Mouse (Mus musculus): ENCODE data around the gene Plxnc1.

Gene Plxnc1

DNA sequence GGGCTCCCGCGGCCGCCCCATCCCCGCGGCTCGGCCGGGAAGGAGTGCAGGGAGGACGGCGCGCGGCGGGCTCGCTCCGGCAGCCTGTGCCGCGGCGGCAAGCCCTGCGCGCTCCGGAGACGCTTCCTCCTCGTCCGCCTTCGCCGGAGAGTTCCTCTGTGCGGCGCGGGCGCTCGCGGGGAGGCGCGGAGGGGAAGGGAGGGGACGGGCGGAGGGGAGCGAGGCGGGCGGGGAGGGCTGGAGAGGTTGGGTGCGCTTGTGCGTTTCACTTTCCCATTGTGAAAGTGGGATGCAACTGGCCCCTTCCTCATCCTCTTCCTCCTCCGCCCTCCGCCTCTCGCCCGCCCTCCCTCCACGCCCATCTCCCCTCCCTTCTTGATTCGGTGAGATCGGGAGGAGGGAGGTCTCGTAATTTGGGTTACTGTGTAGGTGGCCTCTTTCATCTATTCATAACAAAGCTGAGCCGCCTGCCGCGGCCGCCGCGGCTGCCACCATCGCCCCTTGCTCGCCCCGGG is at the start of gene Plxnc1:
Plxnc1 (minus strand) TSS at position 145 of the 515 bp plus-strand sequence.
- no peak for DNase-seq

DNA sequence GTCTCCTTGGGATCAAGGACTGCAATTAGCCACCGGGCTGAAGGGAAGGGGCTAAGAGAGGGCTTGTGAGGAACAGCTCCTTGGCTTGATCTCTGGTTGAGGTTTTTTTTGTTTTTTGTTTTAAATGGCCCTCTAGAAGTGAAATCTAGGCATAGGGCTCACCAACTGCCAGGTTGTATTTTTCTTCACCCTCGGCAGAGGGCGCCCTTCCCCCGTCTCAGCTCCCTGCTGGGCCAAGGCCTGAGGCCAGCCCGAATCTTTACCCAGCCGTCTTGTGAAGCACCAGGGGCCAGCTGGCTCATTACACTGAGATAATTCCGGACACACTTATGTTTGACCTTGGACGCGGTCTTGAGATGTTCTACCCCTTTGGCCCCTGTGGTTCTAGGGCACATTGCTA is 47.5 kb upstream of the Plxnc1 start:
- peak; percentile 68 to 71 for DNase-seq

DNA sequence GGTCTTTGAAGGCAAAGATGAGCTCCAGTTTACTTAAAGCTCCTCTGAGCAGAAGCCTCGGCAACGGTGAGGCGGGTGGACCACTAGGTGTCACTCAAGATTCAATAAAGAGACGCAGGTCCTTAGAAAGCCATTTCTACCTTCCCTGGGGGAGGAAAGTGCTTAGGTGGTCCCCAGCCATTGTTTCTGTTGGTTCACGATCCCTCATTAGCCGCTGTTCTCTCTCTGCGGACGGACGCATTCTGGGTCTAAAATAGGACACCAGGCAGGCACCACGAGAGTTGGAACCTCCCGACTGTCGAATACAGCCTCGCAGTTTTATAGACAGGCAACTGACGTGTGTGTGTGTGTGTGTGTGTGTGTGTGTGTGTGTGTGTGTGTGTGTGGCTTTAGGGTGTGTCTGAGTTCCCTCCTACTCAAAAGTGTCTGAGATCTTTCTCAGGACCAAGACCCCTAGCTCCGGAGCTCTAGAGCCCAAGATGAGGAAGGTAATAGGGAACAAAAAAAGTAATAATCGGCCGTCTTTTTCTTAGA is 47.0 kb upstream of the Plxnc1 start:
- peak; percentile 65 to 80 for DNase-seq

DNA sequence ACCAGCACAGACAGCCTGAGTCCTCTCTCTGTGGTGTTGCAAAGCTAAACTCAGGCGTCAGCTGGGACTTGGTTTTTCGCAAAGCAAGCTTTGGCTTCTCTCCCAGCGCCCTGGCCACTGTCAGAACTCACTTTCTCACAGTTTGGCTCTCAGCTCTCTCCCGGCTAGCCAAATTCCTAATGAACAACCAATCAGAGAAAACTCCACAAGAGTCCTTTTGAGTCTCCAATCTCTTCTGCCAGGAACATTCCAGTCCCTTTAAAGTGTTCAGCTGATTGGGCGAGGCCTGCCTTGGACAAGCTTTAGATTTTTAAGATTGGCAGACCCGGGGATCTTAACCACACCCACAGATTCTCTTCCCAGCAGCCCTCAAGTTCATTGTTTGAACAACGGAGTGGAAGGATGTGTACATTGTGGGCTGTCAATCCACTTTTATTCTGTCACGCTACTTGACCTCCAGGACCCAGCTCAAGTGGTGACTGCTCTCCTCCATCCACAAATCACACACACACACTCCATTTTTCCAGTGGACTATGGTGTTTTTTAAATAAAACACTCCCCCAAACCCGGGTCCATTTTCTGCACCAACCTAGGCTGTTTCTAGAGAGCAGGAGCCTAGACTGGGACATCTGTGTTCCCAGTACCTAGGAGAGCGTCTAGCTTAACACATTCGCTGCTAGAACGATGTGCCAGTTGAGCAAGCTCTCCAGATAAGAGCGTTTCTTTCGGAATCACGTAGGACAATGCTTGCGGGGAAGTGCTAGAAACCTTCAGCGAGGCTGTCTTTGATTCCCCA is 46.3 kb upstream of the Plxnc1 start:
- DNase-seq = peak; percentile 65 to 74

DNA sequence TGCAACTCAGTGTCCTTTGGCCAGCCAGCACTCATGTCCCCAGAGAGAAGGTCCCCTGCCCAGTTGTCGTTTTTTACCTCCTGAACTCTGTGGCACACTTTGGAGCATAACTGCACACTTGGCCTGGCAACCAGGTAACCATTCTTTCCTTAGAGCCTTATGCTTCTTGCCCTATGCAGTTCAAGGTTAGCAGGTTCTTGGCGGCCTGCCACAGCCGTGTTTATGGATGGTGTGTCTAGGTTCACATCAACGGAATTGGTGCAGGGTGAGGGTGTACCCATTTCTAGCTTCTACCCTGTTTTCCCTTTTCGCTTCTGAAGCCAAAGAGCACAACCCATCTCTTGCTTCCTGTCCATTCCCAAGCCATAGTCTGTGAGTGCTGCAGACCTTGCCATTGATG is 44.7 kb upstream of the Plxnc1 start:
- peak in 1 of 2 experiments; percentile 13 for DNase-seq

DNA sequence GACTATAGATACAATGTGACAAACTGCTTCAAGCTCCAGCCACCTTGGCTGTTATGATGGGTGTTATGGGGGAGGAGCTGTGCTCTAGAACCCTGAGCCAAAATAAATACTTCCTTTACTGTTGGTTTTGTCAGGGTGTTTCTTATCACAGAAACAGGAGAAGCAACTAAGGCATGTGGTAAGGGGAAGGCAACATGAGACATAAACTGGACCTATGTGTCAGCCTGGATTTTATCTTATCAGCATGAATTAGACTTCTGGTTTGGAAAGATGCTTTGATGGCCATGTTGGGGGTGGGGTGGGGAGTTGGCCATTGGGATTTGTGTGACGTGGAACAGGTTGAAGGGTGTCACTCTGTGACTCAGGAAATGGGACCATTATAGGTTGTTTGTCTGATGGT is 40.5 kb upstream of the Plxnc1 start:
- DNase-seq = no peak

- no peak for DNase-seq
These were observed 37.9 kb upstream of the Plxnc1 start for GRCm38 (mm10) chr10:94982528-94982927.

DNA sequence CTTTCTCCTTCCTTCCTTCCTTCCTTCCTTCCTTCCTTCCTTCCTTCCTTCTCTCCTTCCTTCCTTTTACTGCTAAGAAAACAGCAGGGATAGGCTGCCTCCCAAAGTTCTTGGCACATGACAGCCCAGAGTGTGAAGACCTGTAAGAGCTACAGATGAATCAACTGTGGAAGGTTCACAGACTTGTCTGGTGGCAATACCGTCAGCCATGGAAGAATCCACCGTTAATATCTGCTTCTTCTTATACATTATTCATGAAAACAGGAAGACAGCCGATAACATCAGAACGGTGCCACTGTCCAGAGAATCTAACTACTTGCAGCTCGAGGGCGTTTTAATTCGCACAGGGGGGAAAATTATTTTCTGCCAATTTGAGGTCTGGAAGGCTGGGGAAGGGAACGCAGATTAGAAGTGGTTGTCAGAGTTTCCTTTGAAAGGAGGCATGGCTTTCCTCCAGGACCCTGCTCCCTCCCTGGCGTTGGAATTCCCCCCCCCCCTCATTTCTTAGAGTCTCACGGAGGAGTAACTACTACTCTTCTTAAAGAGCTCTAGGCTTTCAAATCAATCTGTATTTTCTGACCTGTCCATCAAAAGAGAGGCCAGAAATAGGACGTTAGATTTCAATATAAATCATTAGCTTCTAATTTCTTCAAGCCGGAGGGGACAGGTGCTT is 37.0 kb upstream of the Plxnc1 start:
- DNase-seq = no peak

DNA sequence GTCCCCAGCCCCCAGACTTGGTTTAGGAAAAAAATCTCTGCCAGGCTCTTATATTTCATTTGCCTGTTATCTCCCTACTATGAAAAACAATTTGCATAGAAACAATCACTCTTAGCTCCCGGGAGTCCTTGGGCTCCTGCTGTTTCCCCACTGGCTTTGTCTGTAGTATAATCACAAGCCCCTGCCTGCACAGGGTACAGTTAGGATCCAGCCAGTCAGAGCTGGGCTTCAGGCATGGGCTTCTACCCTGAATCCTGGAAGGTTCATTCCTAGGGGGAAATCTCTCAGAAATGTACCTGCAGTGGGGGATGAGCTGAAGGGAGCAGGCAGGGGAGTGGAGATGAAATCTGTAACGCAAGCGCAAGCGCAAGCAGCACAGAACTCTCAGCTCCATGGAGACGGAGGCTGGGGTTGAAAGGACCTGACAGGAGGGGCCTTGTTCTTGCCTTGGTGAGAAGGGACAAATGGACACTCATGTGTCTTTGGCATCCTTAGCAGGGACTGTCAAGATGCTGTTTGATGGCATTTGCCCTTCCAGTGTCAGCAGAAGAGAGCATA is 33.7 kb upstream of the Plxnc1 start:
- DNase-seq = no peak

DNA sequence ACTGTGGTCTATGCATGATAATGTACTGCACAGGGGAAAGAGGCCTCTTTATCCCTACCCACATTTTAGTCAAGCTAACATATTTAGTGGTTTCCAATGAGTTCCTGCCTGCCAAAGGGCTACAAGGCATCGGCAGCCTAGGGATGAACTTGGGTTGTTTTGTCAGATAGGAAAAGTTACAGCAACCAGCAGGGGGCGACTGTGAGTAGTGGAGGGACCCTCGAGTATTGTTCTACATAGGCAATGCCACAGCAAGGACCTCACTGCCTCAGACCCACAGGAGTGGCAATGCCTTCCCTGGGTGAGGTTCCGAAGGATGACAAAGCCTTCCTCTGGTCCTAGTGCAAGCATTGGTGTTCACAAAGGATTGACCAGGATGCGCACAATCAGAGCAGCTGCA is 31.7 kb upstream of the Plxnc1 start:
- DNase-seq = no peak

DNA sequence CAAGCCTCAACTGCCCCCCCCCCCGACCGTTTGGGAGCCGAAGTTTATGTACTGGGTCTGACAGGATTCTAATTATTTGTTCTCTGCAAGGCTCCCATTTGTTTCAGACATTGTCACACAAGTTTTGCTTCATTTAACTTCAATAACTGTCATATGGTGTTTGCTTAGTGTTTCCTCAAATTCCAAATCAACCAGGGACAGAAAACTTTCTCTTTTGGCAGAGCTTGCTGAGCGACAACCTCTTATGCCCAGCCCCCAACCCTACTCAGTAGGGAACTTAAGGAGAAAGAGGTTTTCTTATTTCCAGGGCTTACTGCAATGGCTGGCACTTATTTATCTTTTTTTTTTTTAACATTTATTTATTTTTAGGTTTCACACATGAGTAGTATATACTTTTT is 30.5 kb upstream of the Plxnc1 start:
- DNase-seq = no peak

DNA sequence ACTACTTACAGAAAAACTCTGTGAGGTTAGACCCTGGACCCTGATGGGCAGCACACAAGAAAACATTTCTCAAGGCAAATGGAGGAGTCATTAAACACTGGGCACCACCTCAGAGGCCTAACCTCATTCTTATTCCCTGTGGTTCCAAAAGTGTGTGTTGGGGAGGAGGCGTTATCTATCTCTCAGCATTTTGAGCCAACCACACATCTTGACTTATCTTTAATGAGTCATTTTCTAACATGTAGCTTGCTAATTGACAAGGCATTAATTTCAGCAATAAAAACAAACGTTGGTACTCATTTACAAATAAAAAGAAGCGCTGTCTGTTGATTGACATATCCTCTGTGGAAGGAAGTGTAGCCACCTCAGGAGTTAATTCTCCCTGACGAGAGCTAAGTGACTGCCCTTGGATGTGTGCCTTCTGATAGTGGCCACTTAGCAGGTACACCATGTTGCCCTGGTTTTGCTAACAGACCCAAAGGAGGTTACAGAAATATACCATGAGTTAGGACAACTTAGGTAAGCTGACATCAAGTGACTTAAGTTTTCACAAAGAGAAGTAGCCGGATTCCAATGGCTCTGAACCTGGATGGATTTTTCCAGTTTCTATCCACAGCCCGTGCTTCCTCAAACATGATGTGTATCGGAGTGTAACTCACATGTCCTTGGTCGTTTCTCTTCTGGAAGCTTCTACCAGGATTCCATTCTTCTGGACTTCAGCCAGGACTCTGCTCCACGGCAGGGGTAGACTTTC is 29.9 kb upstream of the Plxnc1 start:
- DNase-seq = no peak

DNA sequence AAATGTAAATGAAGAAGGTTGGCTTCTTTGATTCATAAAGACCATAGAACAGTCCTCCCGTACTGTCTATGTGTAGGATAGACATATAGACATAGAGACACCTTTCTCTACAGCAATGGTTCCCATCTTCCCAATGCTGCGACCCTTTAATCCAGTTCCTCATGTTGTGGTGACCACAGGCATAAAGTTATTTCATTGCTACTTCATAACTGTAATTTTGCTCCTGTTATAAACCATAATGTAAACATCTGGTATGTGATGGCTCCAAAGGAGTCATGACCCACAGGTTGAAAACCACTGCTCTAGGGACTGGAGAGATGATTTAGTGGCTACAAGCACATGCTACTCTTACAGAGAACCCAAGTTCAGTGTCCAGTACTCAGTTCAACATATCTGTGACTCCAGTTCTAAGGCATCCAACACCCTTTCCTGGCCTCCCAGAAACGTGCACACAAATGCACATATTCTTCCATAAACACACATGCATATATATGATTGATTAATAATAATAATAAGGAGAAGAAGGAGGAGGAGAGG is 27.1 kb upstream of the Plxnc1 start:
- no peak for DNase-seq

- no peak for DNase-seq
These were observed 25.6 kb upstream of the Plxnc1 start for GRCm38 (mm10) chr10:94970221-94970620.

GRCm38 (mm10) chr10:94967468-94967867 is 22.8 kb upstream of the Plxnc1 start:
- DNase-seq = no peak

DNA sequence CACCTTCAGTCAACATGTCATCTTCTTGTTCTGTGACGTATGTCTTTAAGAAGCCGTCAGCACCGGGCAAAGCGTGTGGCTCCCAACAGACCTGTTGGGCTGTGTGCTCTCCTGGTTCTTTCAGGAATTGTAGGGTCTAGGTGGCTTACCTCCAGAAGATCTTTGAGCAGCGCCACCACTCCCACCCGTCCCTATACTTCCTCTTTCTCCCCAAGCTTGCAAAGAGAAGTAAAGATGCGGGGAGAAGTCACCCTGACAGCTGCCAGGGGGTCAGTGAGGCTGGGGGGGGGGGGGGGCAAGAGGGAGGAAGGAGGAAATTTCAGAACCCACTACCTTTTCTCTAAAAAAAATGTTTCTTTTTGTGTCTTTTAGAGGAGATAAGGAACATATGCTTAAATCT is 22.2 kb upstream of the Plxnc1 start:
- no peak for DNase-seq

DNA sequence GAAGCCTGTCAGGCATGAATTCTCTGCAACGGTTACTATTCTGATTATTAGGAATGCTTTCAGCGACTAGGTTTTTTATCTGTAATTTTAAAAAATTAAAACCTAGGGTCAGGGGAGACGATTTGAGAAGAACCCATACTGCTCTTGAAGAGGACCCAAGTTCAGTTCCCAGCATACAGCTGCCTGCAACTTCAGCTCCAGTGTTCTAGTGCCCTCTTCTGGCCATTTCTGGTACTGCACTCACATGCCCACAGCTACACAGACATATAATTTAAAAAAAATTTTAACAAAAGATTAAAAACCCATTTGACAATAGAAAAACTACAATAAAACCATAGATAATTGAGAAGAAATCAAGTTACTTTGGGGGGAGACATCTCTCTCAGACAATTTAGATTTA is 20.5 kb upstream of the Plxnc1 start:
- DNase-seq = no peak

DNA sequence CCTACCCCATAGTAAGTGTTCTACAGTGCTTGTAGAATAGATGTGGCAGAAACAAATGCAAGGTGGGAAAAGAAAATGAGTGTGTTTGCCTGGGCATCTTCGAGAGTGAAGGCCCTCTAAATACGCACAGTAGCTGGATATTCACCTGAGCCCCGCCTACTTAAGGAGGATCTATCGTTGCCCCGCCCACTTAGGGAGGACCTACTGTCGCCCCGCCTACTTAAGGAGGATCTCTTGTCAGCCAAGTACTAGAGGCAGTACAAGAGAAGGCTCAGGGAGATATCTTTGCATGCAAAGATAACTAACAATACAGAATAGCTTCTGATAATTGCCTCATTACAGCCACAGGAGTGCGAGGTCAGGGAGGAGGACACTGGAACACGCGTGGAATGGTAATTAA is 17.4 kb upstream of the Plxnc1 start:
- DNase-seq = no peak

- DNase-seq = no peak
These were observed 16.6 kb upstream of the Plxnc1 start for GRCm38 (mm10) chr10:94961283-94961682.

- DNase-seq = peak; percentile 12 to 35
These were observed 13.7 kb upstream of the Plxnc1 start for GRCm38 (mm10) chr10:94958311-94958710.

DNA sequence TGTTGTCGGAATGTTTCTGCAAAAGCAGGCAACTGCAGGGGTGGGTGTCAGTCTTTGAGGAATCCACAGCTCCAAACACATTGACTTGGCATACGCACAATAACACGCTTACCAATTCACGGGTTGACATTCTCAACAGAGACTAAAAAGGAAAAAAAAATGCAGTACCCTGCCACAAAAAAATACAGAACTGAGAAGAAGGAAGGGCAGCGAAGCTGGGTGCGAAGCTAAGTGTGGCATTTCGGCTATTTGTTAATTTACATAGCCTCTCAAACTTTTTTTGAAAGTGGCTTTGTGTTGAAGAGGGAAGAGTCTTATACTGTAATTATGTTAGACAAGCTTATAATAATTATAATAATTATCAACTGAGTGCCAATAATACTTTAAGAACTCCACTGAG is 13.1 kb upstream of the Plxnc1 start:
- DNase-seq = no peak

- DNase-seq = no peak
These were observed 3.5 kb upstream of the Plxnc1 start for GRCm38 (mm10) chr10:94947915-94948675.

Measured in kidney, adult 8-10 months (tissue).